Mouse (Mus musculus): ENCODE results near the gene Traf1. TPM values are rescaled to one million over a fixed set of nuclear protein-coding genes. Genes with fewer than 3 reads are reported as not detected.

Traf1 gene
- polyA plus RNA-seq, 1 experiment from 2014 or later = 0.87 TPM

- DNase-seq (no peak), ATAC-seq (ENCODE audit: low FRiP score, low TSS enrichment) (no peak)
- no peak overlapping the region for H3K27ac ChIP-seq (replicated peaks; ENCODE audit: low read depth, low read length)
- H3K27me3 ChIP-seq (ENCODE audit: control insufficient read depth, insufficient read depth, low read length) = no peaks in the 10 kb centered on the region
- no peaks in the 10 kb centered on the region for H3K4me1 ChIP-seq (ENCODE audit: control insufficient read depth, insufficient read depth, low read length)
- no peaks in the 10 kb centered on the region for H3K9me3 ChIP-seq (ENCODE audit: control insufficient read depth, low read length)
- no peak overlapping the region for H3K4me2 ChIP-seq (ENCODE audit: low read length)
- H3K36me3 ChIP-seq (ENCODE audit: control insufficient read depth, insufficient read depth, low read length) = no peaks in the 10 kb centered on the region
- no peak overlapping the region for H3K4me3 ChIP-seq (replicated peaks; ENCODE audit: low read depth, low read length)
- no peak overlapping the region for H3K9ac ChIP-seq (replicated peaks; ENCODE audit: low read length)
Observed at GRCm38 (mm10) chr2:34954344-34954743, 7.2 kb downstream of the Traf1 start.

GRCm38 (mm10) chr2:34953547-34954116 is 7.9 kb downstream of the Traf1 start:
- H3K4me2 ChIP-seq (ENCODE audit: low read length) = no peak overlapping the region
- no peaks in the 10 kb centered on the region for H3K27me3 ChIP-seq (ENCODE audit: control insufficient read depth, insufficient read depth, low read length)
- no peak overlapping the region for H3K4me3 ChIP-seq (replicated peaks; ENCODE audit: low read depth, low read length)
- WGBS = 82% methylated on average over 2 of the region's 2 CpGs
- ATAC-seq (ENCODE audit: low FRiP score, low TSS enrichment) (no peak), DNase-seq (no peak)
- no peaks in the 10 kb centered on the region for H3K4me1 ChIP-seq (ENCODE audit: control insufficient read depth, insufficient read depth, low read length)
- no peak overlapping the region for H3K27ac ChIP-seq (replicated peaks; ENCODE audit: low read depth, low read length)
- H3K36me3 ChIP-seq (ENCODE audit: control insufficient read depth, insufficient read depth, low read length) = no peaks in the 10 kb centered on the region
- no peaks in the 10 kb centered on the region for H3K9me3 ChIP-seq (ENCODE audit: control insufficient read depth, low read length)
- H3K9ac ChIP-seq (replicated peaks; ENCODE audit: low read length) = no peak overlapping the region

- no peak overlapping the region for H3K9ac ChIP-seq (replicated peaks; ENCODE audit: low read length)
- 78% methylated on average over 4 of the region's 4 CpGs for WGBS
- H3K27me3 ChIP-seq (ENCODE audit: control insufficient read depth, insufficient read depth, low read length) = no peaks in the 10 kb centered on the region
- no peak overlapping the region for H3K4me3 ChIP-seq (replicated peaks; ENCODE audit: low read depth, low read length)
- ATAC-seq (ENCODE audit: low FRiP score, low TSS enrichment) = no peak
- H3K27ac ChIP-seq (replicated peaks; ENCODE audit: low read depth, low read length) = no peak overlapping the region
- no peaks in the 10 kb centered on the region for H3K36me3 ChIP-seq (ENCODE audit: control insufficient read depth, insufficient read depth, low read length)
- H3K9me3 ChIP-seq (ENCODE audit: control insufficient read depth, low read length) = no peaks in the 10 kb centered on the region
- DNase-seq = no peak
- H3K4me1 ChIP-seq (ENCODE audit: control insufficient read depth, insufficient read depth, low read length) = no peaks in the 10 kb centered on the region
- H3K4me2 ChIP-seq (ENCODE audit: low read length) = no peak overlapping the region
Observed at GRCm38 (mm10) chr2:34953018-34953417, 8.6 kb downstream of the Traf1 start.

- ATAC-seq (ENCODE audit: low FRiP score, low TSS enrichment) (no peak), DNase-seq (no peak)
- Histone ChIP-seq H3K27me3 (ENCODE audit: control insufficient read depth, insufficient read depth, low read length) (no peaks in the 10 kb centered on the region), H3K9ac (replicated peaks; ENCODE audit: low read length) (no peak overlapping the region), H3K9me3 (ENCODE audit: control insufficient read depth, low read length) (no peaks in the 10 kb centered on the region), H3K27ac (replicated peaks; ENCODE audit: low read depth, low read length) (no peak overlapping the region), H3K36me3 (ENCODE audit: control insufficient read depth, insufficient read depth, low read length) (no peaks in the 10 kb centered on the region), H3K4me1 (ENCODE audit: control insufficient read depth, insufficient read depth, low read length) (no peaks in the 10 kb centered on the region), H3K4me2 (ENCODE audit: low read length) (no peak overlapping the region), H3K4me3 (replicated peaks; ENCODE audit: low read depth, low read length) (no peak overlapping the region)
Observed at GRCm38 (mm10) chr2:34951469-34951868, 10.1 kb downstream of the Traf1 start.

GRCm38 (mm10) chr2:34948622-34949021 is 12.9 kb downstream of the Traf1 start:
- Histone ChIP-seq H3K9me3 (ENCODE audit: control insufficient read depth, low read length) (no peaks in the 10 kb centered on the region), H3K27me3 (ENCODE audit: control insufficient read depth, insufficient read depth, low read length) (no peaks in the 10 kb centered on the region), H3K4me1 (ENCODE audit: control insufficient read depth, insufficient read depth, low read length) (no peaks in the 10 kb centered on the region), H3K4me2 (ENCODE audit: low read length) (no peak overlapping the region), H3K9ac (replicated peaks; ENCODE audit: low read length) (no peak overlapping the region), H3K4me3 (replicated peaks; ENCODE audit: low read depth, low read length) (no peak overlapping the region), H3K27ac (replicated peaks; ENCODE audit: low read depth, low read length) (no peak overlapping the region), H3K36me3 (ENCODE audit: control insufficient read depth, insufficient read depth, low read length) (no peaks in the 10 kb centered on the region)
- WGBS = 30% methylated on average over 2 of the region's 2 CpGs
- ATAC-seq (ENCODE audit: low FRiP score, low TSS enrichment) (no peak), DNase-seq (no peak)

- no peaks in the 10 kb centered on the region for H3K4me1 ChIP-seq (ENCODE audit: control insufficient read depth, insufficient read depth, low read length)
- H3K9ac ChIP-seq (replicated peaks; ENCODE audit: low read length) = no peak overlapping the region
- H3K9me3 ChIP-seq (ENCODE audit: control insufficient read depth, low read length) = no peaks in the 10 kb centered on the region
- WGBS = 60% methylated on average over 4 of the region's 4 CpGs
- H3K27ac ChIP-seq (replicated peaks; ENCODE audit: low read depth, low read length) = no peak overlapping the region
- ATAC-seq (ENCODE audit: low FRiP score, low TSS enrichment) = no peak
- H3K27me3 ChIP-seq (ENCODE audit: control insufficient read depth, insufficient read depth, low read length) = no peaks in the 10 kb centered on the region
- no peak overlapping the region for H3K4me3 ChIP-seq (replicated peaks; ENCODE audit: low read depth, low read length)
- no peaks in the 10 kb centered on the region for H3K36me3 ChIP-seq (ENCODE audit: control insufficient read depth, insufficient read depth, low read length)
- no peak overlapping the region for H3K4me2 ChIP-seq (ENCODE audit: low read length)
- DNase-seq = no peak
Observed at GRCm38 (mm10) chr2:34946046-34946445, 15.5 kb downstream of the Traf1 start.

GRCm38 (mm10) chr2:34945580-34945979 is 16.0 kb downstream of the Traf1 start:
- Histone ChIP-seq H3K4me3 (replicated peaks; ENCODE audit: low read depth, low read length) (no peak overlapping the region), H3K36me3 (ENCODE audit: control insufficient read depth, insufficient read depth, low read length) (no peaks in the 10 kb centered on the region), H3K27ac (replicated peaks; ENCODE audit: low read depth, low read length) (no peak overlapping the region), H3K4me2 (ENCODE audit: low read length) (no peak overlapping the region), H3K27me3 (ENCODE audit: control insufficient read depth, insufficient read depth, low read length) (no peaks in the 10 kb centered on the region), H3K9me3 (ENCODE audit: control insufficient read depth, low read length) (no peaks in the 10 kb centered on the region), H3K9ac (replicated peaks; ENCODE audit: low read length) (no peak overlapping the region), H3K4me1 (ENCODE audit: control insufficient read depth, insufficient read depth, low read length) (no peaks in the 10 kb centered on the region)
- ATAC-seq (ENCODE audit: low FRiP score, low TSS enrichment) = no peak
- whole genome bisulfite sequencing = 82% methylated on average over 4 of the region's 4 CpGs
- DNase-seq = no peak

- Histone ChIP-seq H3K4me3 (replicated peaks; ENCODE audit: low read depth, low read length) (no peak overlapping the region), H3K4me1 (ENCODE audit: control insufficient read depth, insufficient read depth, low read length) (no peaks in the 10 kb centered on the region), H3K9me3 (ENCODE audit: control insufficient read depth, low read length) (no peaks in the 10 kb centered on the region), H3K36me3 (ENCODE audit: control insufficient read depth, insufficient read depth, low read length) (no peaks in the 10 kb centered on the region), H3K27ac (replicated peaks; ENCODE audit: low read depth, low read length) (no peak overlapping the region), H3K4me2 (ENCODE audit: low read length) (no peak overlapping the region), H3K9ac (replicated peaks; ENCODE audit: low read length) (no peak overlapping the region), H3K27me3 (ENCODE audit: control insufficient read depth, insufficient read depth, low read length) (no peaks in the 10 kb centered on the region)
- DNase-seq (no peak), ATAC-seq (ENCODE audit: low FRiP score, low TSS enrichment) (no peak)
- 33% methylated on average over 8 of the region's 8 CpGs for WGBS
Observed at GRCm38 (mm10) chr2:34944761-34945160, 16.8 kb downstream of the Traf1 start.

GRCm38 (mm10) chr2:34943556-34944120 is 17.9 kb downstream of the Traf1 start:
- Histone ChIP-seq H3K9me3 (ENCODE audit: control insufficient read depth, low read length) (no peaks in the 10 kb centered on the region), H3K4me1 (ENCODE audit: control insufficient read depth, insufficient read depth, low read length) (no peaks in the 10 kb centered on the region), H3K27ac (replicated peaks; ENCODE audit: low read depth, low read length) (no peak overlapping the region), H3K4me3 (replicated peaks; ENCODE audit: low read depth, low read length) (no peak overlapping the region), H3K36me3 (ENCODE audit: control insufficient read depth, insufficient read depth, low read length) (no peaks in the 10 kb centered on the region), H3K4me2 (ENCODE audit: low read length) (no peak overlapping the region), H3K9ac (replicated peaks; ENCODE audit: low read length) (no peak overlapping the region), H3K27me3 (ENCODE audit: control insufficient read depth, insufficient read depth, low read length) (no peaks in the 10 kb centered on the region)
- ATAC-seq (ENCODE audit: low FRiP score, low TSS enrichment) (no peak), DNase-seq (no peak)
- WGBS = 79% methylated on average over 13 of the region's 13 CpGs

Measured in midbrain, embryonic 14.5 days (tissue).